ENCODE assay signal across 16 mouse cellular contexts in the genomic region with DNA sequence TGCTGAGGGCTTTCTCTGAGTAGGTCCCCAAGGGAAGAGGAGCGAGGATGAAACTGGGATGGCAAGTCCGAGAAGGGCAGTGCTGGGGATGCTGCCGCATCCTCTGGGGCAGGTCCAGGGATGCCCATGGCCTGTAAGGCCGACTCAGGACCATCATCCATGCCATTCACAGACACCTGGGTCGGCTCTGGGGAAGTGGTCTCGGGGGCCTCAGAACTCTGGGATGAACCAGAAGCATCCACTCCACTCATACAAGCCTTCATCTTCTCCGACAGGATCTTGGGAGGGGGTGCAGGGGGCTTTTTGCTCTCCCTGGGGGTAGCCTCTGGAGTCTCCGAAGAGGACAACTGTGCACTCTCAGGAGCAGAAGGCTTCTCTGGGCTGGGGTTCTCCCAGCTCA. TPM values are rescaled to one million over a fixed set of nuclear protein-coding genes. Genes with fewer than 3 reads are reported as not detected.
"Had no signal": no experiment of that assay in that cellular context is flagged by ENCODE, and none has a peak within 500 bp of the region (broad histone marks: within the 10 kb centered on the region; RNA-seq: fewer than 3 reads in every experiment).

No protein-coding gene starts in this region.

- H3K9me3 ChIP-seq: intestine, embryonic 15.5 days; limb, embryonic 12.5 days; lung, embryonic 15.5 days; midbrain, embryonic 12.5 days had no signal

- H3K9ac ChIP-seq: intestine, embryonic 15.5 days; limb, embryonic 12.5 days; lung, embryonic 15.5 days; midbrain, embryonic 12.5 days had no signal

- ATAC-seq: intestine, embryonic 15.5 days had no signal

- H3K4me2 ChIP-seq: intestine, embryonic 15.5 days; limb, embryonic 12.5 days; lung, embryonic 15.5 days; midbrain, embryonic 12.5 days had no signal

- H3K36me3 ChIP-seq: intestine, embryonic 15.5 days had no signal

- H3K27ac ChIP-seq: layer of hippocampus, adult 2 months; limb, embryonic 12.5 days; midbrain, embryonic 12.5 days had no signal

- DNase-seq: kidney, adult 18-20 months; kidney, postnatal 10 days; kidney, postnatal 4 days; lung, postnatal 14 days; right cerebral cortex, postnatal 14 days; thymus, adult 2 months; thymus, postnatal 25 days had no signal

- H3K27me3 ChIP-seq: intestine, embryonic 15.5 days; limb, embryonic 12.5 days; lung, embryonic 15.5 days; midbrain, embryonic 12.5 days had no signal

- H3K4me3 ChIP-seq: intestine, embryonic 15.5 days; layer of hippocampus, adult 2 months; limb, embryonic 12.5 days; lung, embryonic 15.5 days; midbrain, embryonic 12.5 days had no signal

RNA-seq across cellular contexts. Expression of gene Pif1, which starts 30.6 kb away (rescaled TPM):
- total RNA-seq: liver, adult 2 months had no signal

RNA-seq across cellular contexts. Expression of gene Ankdd1a, which starts 36.4 kb away (rescaled TPM):
- total RNA-seq: liver, adult 2 months; megakaryocyte-erythroid progenitor cell, adult 5-6 weeks had no signal
- polyA plus RNA-seq: intestine, embryonic 15.5 days; kidney, embryonic 14.5 days; limb, embryonic 12.5 days; liver, adult 2 months; lung, embryonic 15.5 days; testis, adult 2 months had no signal
